Mouse (Mus musculus) small intestine, adult 2 months (tissue): ENCODE measurements around the gene Acot4. TPM values are rescaled to one million over a fixed set of nuclear protein-coding genes. Genes with fewer than 3 reads are reported as not detected.
"Not testable (repeated sequence)": the region's sequence is repeated elsewhere in the genome, so short reads cannot be mapped to it uniquely, and the experiment has no call there.

Experiments
- H3K27ac ChIP-seq: fragments of 200-500 bp; 2 replicates; pipeline ENCODE4 v1.5.1; 2012; ENCODE audit warnings: low read depth, low read length, control low read depth, inconsistent platforms; ENCODE audit not compliant: insufficient read depth
- H3K27me3 ChIP-seq: fragments of 200-500 bp; 2 replicates; pipeline ENCODE4 v1.6.1; 2012; ENCODE audit warnings: mild to moderate bottlenecking, moderate library complexity, low read length, inconsistent platforms; ENCODE audit not compliant: control insufficient read depth, insufficient read depth
- H3K36me3 ChIP-seq: fragments of 200-500 bp; 2 replicates; pipeline ENCODE4 v1.6.1; 2012; ENCODE audit warnings: mild to moderate bottlenecking, low read length, control low read depth, inconsistent platforms; ENCODE audit not compliant: control insufficient read depth, insufficient read depth
- H3K4me1 ChIP-seq: fragments of 200-500 bp; 2 replicates; pipeline ENCODE4 v1.6.1; 2012; ENCODE audit warnings: low read length, inconsistent platforms, mixed read lengths; ENCODE audit not compliant: control insufficient read depth, insufficient read depth, insufficient read length
- H3K4me3 ChIP-seq: fragments of 200-500 bp; 2 replicates; pipeline ENCODE4 v1.5.1; 2012; ENCODE audit warnings: low read depth, mild to moderate bottlenecking, control low read depth, inconsistent platforms, low read length, moderate library complexity
- CTCF ChIP-seq: fragments of 200-500 bp; IDR thresholded peaks from 2 replicates; pipeline ENCODE4 v1.5.1; 2012; ENCODE audit warnings: low read depth, mild to moderate bottlenecking, control low read depth, inconsistent platforms, low read length, moderate library complexity, mixed read lengths; ENCODE audit not compliant: insufficient replicate concordance, insufficient read length; ENCODE audit errors: extremely low read depth
- POLR2A ChIP-seq: fragments of 200-500 bp; IDR thresholded peaks from 2 replicates; pipeline ENCODE4 v1.6.1; 2012; ENCODE audit warnings: low read depth, mild to moderate bottlenecking, control low read depth, inconsistent platforms, low read length, moderate library complexity
- whole genome bisulfite sequencing: fragments of 180-500 bp; shearing (Covaris S2); methylation state at CpG from one replicate; pipeline ENCODE4 v1.1.7; 2018; 5-methylcytosine and 5-hydroxymethylcytosine counted together
- polyA plus RNA-seq: library from polyadenylated mRNA; depleted of rRNA; stranded (reverse); fragments of >200 nt; gene quantifications from 2 replicates; pipeline ENCODE4 v1.2.3, GENCODE M21; 2012; rRNA removed

Gene Acot4
- polyA plus RNA-seq, 1 experiment: 34.2 TPM

GRCm38 (mm10) chr12:84077371-84077990, 39.3 kb downstream of the Acot4 start:
- no peak overlapping the region for H3K27ac ChIP-seq
- WGBS: 91% methylated on average over 4 of the region's 4 CpGs
- no peak overlapping the region for H3K4me3 ChIP-seq
- H3K27me3 ChIP-seq: no peaks in the 10 kb centered on the region
- no peak for TF ChIP-seq CTCF
- no peak for TF ChIP-seq POLR2A
- H3K36me3 ChIP-seq: no peaks in the 10 kb centered on the region
- no peaks in the 10 kb centered on the region for H3K4me1 ChIP-seq

GRCm38 (mm10) chr12:84083842-84084241, 45.7 kb downstream of the Acot4 start:
- Histone ChIP-seq H3K4me3 (no peak overlapping the region), H3K36me3 (no peaks in the 10 kb centered on the region), H3K4me1 (peaks cover 3% of the 10 kb centered on the region; the same call in 1 of the 2 replicates), H3K27me3 (no peaks in the 10 kb centered on the region), H3K27ac (no peak overlapping the region)
- 61% methylated on average over 2 of the region's 2 CpGs for WGBS
- TF ChIP-seq POLR2A (no peak), CTCF (no peak)

GRCm38 (mm10) chr12:84084581-84084980, 46.4 kb downstream of the Acot4 start:
- Histone ChIP-seq H3K27ac (no peak overlapping the region), H3K27me3 (no peaks in the 10 kb centered on the region), H3K4me1 (peaks cover 3% of the 10 kb centered on the region; the same call in 1 of the 2 replicates), H3K4me3 (no peak overlapping the region), H3K36me3 (no peaks in the 10 kb centered on the region)
- WGBS: 36% methylated on average over 4 of the region's 4 CpGs
- TF ChIP-seq POLR2A (no peak), CTCF (no peak)

- H3K4me1 ChIP-seq, H3K27ac ChIP-seq, H3K36me3 ChIP-seq, H3K4me3 ChIP-seq, H3K27me3 ChIP-seq: not testable (repeated sequence)
- 91% methylated on average over 5 of the region's 5 CpGs for WGBS
Measured at GRCm38 (mm10) chr12:84094666-84095065, 56.5 kb downstream of the Acot4 start.

Other genes with a start within 250 kb of the Acot4 start
- 57.1 and 141 TPM in 2 replicates for gene Numb, start 116.4 kb upstream of the Acot4 start, polyA plus RNA-seq
- 11.5 and 17.7 TPM in 2 replicates for gene Riox1, start 87.8 kb upstream of the Acot4 start, polyA plus RNA-seq
- gene Heatr4, start 53.5 kb upstream of the Acot4 start, polyA plus RNA-seq: not detected in 2 replicates
- 4.4 and 7.6 TPM in 2 replicates for gene Acot2, start 50.5 kb upstream of the Acot4 start, polyA plus RNA-seq
- 2.7 and 2.9 TPM in 2 replicates for gene Acot1, start 28.9 kb upstream of the Acot4 start, polyA plus RNA-seq
- gene Gm49366, start 556 bp downstream of the Acot4 start, polyA plus RNA-seq: not detected in 2 replicates
- not detected in 2 replicates for gene Acot3, start 13.8 kb downstream of the Acot4 start, polyA plus RNA-seq
- not detected in 2 replicates for gene Acot5, start 30.9 kb downstream of the Acot4 start, polyA plus RNA-seq
- 0.77 and 0.86 TPM in 2 replicates for gene Acot6, start 62.3 kb downstream of the Acot4 start, polyA plus RNA-seq
- 0.38 and 0.68 TPM in 2 replicates for gene Dnal1, start 76.0 kb downstream of the Acot4 start, polyA plus RNA-seq
- gene Pnma1, start 110.1 kb downstream of the Acot4 start, polyA plus RNA-seq: 0.10 and 0.33 TPM in 2 replicates
- gene Elmsan1, start 180.5 kb downstream of the Acot4 start, polyA plus RNA-seq: 8.9 and 25.9 TPM in 2 replicates
- 2.4 and 6.7 TPM in 2 replicates for gene Ptgr2, start 246.9 kb downstream of the Acot4 start, polyA plus RNA-seq